Mouse (Mus musculus): Measurements from ENCODE around the gene Tlx2. TPM values are rescaled to one million over a fixed set of nuclear protein-coding genes. Genes with fewer than 3 reads are reported as not detected.
A peak's percentile ranks its signal among the peaks of the same experiment; 100 is the strongest.

Tlx2 gene
- polyA plus RNA-seq, 1 experiment, result not detected

- no peak for DNase-seq (ENCODE audit: low read depth)
Measured at GRCm38 (mm10) chr6:83092416-83093127, 22.5 kb upstream of the Tlx2 start.

- DNase-seq (ENCODE audit: low read depth), result no peak
Measured at GRCm38 (mm10) chr6:83087926-83088260, 17.8 kb upstream of the Tlx2 start.

GRCm38 (mm10) chr6:83087205-83087925 lies 17.3 kb upstream of the Tlx2 start:
- no peak for DNase-seq (ENCODE audit: low read depth)

GRCm38 (mm10) chr6:83086121-83087035 lies 16.3 kb upstream of the Tlx2 start, which contains the start of gene Lbx2:
TSS of gene Lbx2 (plus strand) at chr6:83086367.
- DNase-seq (ENCODE audit: low read depth), result no peak

GRCm38 (mm10) chr6:83084477-83084876 lies 14.4 kb upstream of the Tlx2 start:
- no peak for DNase-seq (ENCODE audit: low read depth)

- DNase-seq (ENCODE audit: low read depth), result no peak
Measured at GRCm38 (mm10) chr6:83083497-83083896, 13.4 kb upstream of the Tlx2 start.

GRCm38 (mm10) chr6:83080210-83080609 lies 10.1 kb upstream of the Tlx2 start:
- DNase-seq (ENCODE audit: low read depth), result no peak

GRCm38 (mm10) chr6:83078324-83078858 lies 8.3 kb upstream of the Tlx2 start:
- DNase-seq (ENCODE audit: low read depth), result peak; percentile 60

GRCm38 (mm10) chr6:83077630-83078323 lies 7.7 kb upstream of the Tlx2 start, which contains the start of gene Pcgf1:
TSS of gene Pcgf1 (plus strand) at chr6:83077869.
- DNase-seq (ENCODE audit: low read depth), result no peak

- DNase-seq (ENCODE audit: low read depth), result no peak
Measured at GRCm38 (mm10) chr6:83074979-83075378, 4.9 kb upstream of the Tlx2 start.

GRCm38 (mm10) chr6:83071220-83071619 lies 1.1 kb upstream of the Tlx2 start:
- no peak for DNase-seq (ENCODE audit: low read depth)

- no peak for DNase-seq (ENCODE audit: low read depth)
Measured at GRCm38 (mm10) chr6:83070311-83071219, 472 bp upstream of the Tlx2 start.

GRCm38 (mm10) chr6:83069488-83070246 lies 426 bp downstream of the Tlx2 start:
- DNase-seq (ENCODE audit: low read depth), result no peak

- DNase-seq (ENCODE audit: low read depth), result no peak
Measured at GRCm38 (mm10) chr6:83068706-83069487, 1.2 kb downstream of the Tlx2 start.

GRCm38 (mm10) chr6:83068221-83068620 lies 1.9 kb downstream of the Tlx2 start:
- no peak for DNase-seq (ENCODE audit: low read depth)

GRCm38 (mm10) chr6:83066441-83066840 lies 3.7 kb downstream of the Tlx2 start:
- DNase-seq (ENCODE audit: low read depth), result no peak

GRCm38 (mm10) chr6:83065995-83066394 lies 4.1 kb downstream of the Tlx2 start:
- no peak for DNase-seq (ENCODE audit: low read depth)

GRCm38 (mm10) chr6:83058725-83059124 lies 11.4 kb downstream of the Tlx2 start:
- no peak for DNase-seq (ENCODE audit: low read depth)

GRCm38 (mm10) chr6:83057790-83058189 lies 12.3 kb downstream of the Tlx2 start, which contains the start of gene Dqx1:
TSS of gene Dqx1 (plus strand) at chr6:83057844.
- peak; percentile 57 for DNase-seq (ENCODE audit: low read depth)

Data from gonadal fat pad, adult 2 months (tissue).